Mouse (Mus musculus): Measurements from ENCODE around the gene Gm28053. TPM values are rescaled to one million over a fixed set of nuclear protein-coding genes. Genes with fewer than 3 reads are reported as not detected.

Gene Gm28053
- polyA plus RNA-seq, 1 experiment from 2014 or later = 0.70 TPM

DNA sequence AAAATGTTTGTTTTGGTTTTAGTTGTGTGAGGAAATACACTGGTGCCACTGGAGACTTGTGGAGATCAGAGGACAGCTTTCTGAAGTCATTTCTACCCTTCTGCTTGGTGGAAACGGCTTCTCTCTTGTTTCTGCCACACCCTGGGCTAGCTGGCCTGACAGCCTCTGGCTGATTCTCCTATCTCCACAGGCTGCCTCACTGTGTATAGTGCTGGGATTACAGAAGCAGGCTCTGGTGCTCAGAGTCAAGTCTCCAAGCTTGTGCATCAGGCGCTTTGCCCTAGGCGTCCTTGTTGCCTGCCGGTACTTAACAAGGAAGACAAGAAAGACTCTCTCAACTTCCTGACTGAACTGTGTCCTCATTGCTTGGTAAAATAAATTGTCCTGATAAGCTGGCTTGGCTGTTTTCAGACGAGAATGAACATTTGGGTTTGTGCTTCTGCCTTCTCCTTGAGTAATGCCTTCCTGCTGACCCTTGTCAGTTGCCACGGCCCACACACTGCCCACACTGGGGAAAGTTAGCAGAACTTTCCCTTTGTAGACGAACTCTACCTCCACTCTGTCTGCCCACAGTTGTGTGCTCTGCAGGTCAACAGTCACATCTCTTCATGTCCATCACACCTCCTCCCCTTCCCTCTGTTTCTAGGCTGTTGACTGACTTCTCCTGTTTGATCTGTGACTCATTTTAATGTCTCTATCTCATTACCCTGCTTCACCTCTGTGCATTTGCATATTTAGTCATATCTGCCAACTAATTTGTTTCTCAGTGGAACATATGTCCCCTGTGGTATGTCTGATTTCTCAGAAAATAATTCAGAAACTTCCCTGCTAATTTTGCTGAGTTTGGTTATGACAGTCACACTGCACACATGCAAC, 28.9 kb downstream of the Gm28053 start:
- Histone ChIP-seq H3K27me3 (peaks cover 22% of the 10 kb centered on the region), H3K36me3 (ENCODE audit: poor library complexity, severe bottlenecking) (no peaks in the 10 kb centered on the region), H3K4me2 (no peak overlapping the region), H3K4me3 (no peak overlapping the region), H3K9ac (no peak overlapping the region), H3K9me3 (replicated peaks) (no peaks in the 10 kb centered on the region), H3K4me1 (peaks cover 7% of the 10 kb centered on the region; the same call in 1 of the 2 replicates), H3K27ac (no peak overlapping the region)
- 81% methylated on average over 7 of the region's 7 CpGs for WGBS
- ATAC-seq = no peak

DNA sequence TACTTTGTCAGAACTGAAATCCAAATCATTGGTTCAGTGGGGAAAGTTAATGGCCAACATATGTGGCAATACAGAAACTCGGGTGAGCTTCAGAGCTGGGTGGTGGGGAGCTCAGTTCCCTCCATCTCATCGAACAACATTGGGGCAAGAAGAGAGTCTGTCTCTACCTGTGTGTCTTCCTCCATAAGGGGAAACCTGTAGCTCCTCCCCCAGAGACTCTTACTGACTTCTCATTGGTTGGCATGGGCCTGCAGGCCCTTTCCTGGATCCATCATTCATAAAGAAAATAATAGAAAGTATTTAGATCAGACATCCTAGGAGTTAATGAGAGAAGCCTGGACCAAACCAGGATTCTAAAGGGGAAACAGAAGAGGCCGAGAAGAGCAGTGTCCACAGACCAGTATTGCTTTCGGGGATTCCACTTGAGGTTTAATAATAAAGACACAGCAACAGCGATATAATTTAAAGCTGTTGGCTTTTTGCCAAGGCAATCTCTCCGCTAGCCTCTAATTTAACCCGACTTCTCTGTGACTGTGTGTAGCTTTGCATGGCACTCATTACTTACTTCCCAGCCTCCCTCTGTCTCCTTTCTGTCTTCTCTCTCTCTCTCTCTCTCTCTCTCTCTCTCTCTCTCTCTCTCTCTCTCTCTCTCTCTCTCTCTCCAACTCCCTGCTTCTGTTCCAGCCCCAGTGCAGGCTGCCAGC, 45.3 kb downstream of the Gm28053 start:
- 0 out of 2 replicates have a peak, but pooled peaks cover 4% of the 10 kb centered on the region for H3K9me3 ChIP-seq (replicated peaks)
- H3K9ac ChIP-seq = no peak overlapping the region
- no peak overlapping the region for H3K4me3 ChIP-seq
- H3K4me2 ChIP-seq = no peak overlapping the region
- no peak for ATAC-seq
- no peaks in the 10 kb centered on the region for H3K36me3 ChIP-seq (ENCODE audit: poor library complexity, severe bottlenecking)
- WGBS = 66% methylated on average over 7 of the region's 7 CpGs
- H3K4me1 ChIP-seq = no peaks in the 10 kb centered on the region
- H3K27ac ChIP-seq = no peak overlapping the region
- H3K27me3 ChIP-seq = no peaks in the 10 kb centered on the region

DNA sequence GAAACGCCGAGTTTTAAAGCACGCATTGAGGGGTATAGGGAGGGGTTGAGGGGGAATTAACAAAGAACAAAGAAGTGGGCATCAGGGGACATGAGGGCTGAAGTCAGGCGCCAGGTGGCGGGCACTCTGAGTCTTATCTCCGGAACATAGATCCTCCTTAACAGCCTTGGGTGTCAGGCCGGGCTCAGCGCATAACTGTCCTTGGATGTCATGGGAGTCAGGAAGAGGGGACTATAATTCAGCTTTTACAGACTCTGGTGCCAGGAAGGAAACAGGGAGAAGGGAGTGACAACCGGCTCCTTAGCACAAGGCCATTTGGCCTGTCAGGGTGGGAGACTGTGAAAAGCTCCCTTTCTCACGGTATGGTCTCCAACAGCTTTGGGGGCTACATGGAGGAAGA, 46.1 kb downstream of the Gm28053 start:
- ATAC-seq = no peak
- Histone ChIP-seq H3K4me2 (no peak overlapping the region), H3K36me3 (ENCODE audit: poor library complexity, severe bottlenecking) (no peaks in the 10 kb centered on the region), H3K27ac (no peak overlapping the region), H3K9ac (no peak overlapping the region), H3K4me3 (no peak overlapping the region), H3K4me1 (no peaks in the 10 kb centered on the region), H3K9me3 (replicated peaks) (0 out of 2 replicates have a peak, but pooled peaks cover 4% of the 10 kb centered on the region), H3K27me3 (no peaks in the 10 kb centered on the region)
- 96% methylated on average over 10 of the region's 10 CpGs for WGBS

DNA sequence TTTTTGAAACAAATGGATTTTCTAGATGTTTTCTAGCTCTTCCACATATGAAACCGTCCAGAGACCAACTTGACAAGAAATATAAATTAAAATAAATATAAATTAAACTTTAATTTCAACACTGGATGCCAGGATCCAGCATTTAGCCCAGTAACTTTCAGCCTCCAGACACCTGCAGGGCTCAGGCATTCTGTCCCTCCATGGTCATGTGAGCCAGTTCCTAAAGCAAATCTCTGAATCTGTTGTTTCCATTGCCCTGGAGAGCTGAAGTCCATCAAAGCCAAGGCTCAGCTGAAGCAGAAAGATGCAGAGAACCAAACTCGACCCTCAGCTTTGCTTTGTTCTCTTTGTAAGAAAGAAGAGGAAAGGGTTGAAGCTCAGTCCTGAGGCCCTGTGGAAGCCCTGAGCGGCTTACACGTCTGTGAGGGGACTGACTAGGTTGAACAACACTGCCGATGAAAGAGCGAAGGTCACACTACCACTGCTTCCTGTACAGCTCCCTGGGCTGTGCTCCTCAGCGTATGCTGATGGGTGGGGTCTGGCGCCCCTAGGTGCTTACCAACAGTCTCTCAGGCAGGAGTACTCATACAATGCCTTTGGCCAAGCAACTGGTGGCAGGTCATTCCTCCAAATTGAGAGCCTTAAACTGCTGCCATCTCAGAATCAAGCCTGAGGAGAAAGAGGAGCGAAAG, 49.9 kb downstream of the Gm28053 start:
- H3K27ac ChIP-seq = no peak overlapping the region
- no peaks in the 10 kb centered on the region for H3K27me3 ChIP-seq
- H3K4me2 ChIP-seq = no peak overlapping the region
- 73% methylated on average over 9 of the region's 9 CpGs for WGBS
- no peak overlapping the region for H3K9ac ChIP-seq
- no peaks in the 10 kb centered on the region for H3K36me3 ChIP-seq (ENCODE audit: poor library complexity, severe bottlenecking)
- ATAC-seq = no peak
- H3K4me1 ChIP-seq = no peaks in the 10 kb centered on the region
- 0 out of 2 replicates have a peak, but pooled peaks cover 4% of the 10 kb centered on the region for H3K9me3 ChIP-seq (replicated peaks)
- no peak overlapping the region for H3K4me3 ChIP-seq

DNA sequence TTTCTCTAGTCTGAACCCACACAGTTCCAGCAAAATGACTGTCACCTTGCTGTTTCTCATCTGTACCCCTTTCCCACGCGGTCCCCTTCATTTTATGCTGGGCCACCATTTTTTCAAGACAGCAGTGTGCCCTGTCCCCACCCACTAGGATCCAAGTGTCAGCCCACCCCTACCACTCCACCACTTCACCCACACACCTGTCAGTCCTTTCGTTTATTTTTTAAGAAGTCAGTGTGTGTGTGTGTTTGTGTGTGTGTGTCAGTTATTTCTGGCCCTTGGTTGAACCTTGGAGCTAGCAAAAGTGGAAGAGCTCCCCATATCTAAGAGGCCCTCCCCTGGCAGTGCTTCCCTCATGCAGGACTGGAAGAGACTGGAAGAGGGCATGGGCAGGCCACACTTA, 50.5 kb downstream of the Gm28053 start:
- H3K9me3 ChIP-seq (replicated peaks) = 0 out of 2 replicates have a peak, but pooled peaks cover 4% of the 10 kb centered on the region
- WGBS = 93% methylated on average over 3 of the region's 3 CpGs
- no peak overlapping the region for H3K9ac ChIP-seq
- H3K36me3 ChIP-seq (ENCODE audit: poor library complexity, severe bottlenecking) = no peaks in the 10 kb centered on the region
- H3K27me3 ChIP-seq = no peaks in the 10 kb centered on the region
- no peaks in the 10 kb centered on the region for H3K4me1 ChIP-seq
- no peak overlapping the region for H3K27ac ChIP-seq
- no peak overlapping the region for H3K4me3 ChIP-seq
- no peak overlapping the region for H3K4me2 ChIP-seq
- no peak for ATAC-seq

DNA sequence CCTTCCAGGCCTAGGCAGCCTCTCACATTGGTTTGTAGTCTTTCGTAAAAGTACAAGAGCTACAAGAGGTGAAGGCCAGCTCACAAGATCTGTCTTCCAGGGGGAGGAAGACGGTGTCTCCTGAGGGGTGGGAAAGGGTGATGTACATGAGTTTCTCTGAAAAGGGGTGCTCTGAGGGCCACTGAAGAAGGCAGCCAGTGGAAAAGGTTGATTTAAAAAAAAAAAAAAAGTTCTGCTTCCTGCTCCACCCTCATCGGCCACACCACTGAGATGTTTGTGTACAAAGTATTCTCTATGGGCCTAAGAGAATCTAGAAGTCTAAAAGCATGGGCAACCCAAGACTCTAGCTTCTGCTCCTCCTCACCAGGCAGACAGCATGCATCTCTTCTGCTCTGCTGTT, 52.3 kb downstream of the Gm28053 start, which contains the start of gene Gimap3:
TSS of gene Gimap3 (minus strand) at position 156 of the 400 bp plus-strand sequence.
- H3K4me3 ChIP-seq = no peak within 1 kb of the TSS
- ATAC-seq = no peak
- no peak within 1 kb of the TSS for H3K9ac ChIP-seq
- H3K4me2 ChIP-seq = no peak within 1 kb of the TSS
- no peaks in the 10 kb centered on the region for H3K4me1 ChIP-seq
- H3K9me3 ChIP-seq (replicated peaks) = no peaks in the 10 kb centered on the region
- no peaks in the 10 kb centered on the region for H3K27me3 ChIP-seq
- H3K27ac ChIP-seq = no peak within 1 kb of the TSS
- 92% methylated on average over 3 of the region's 3 CpGs for WGBS
- H3K36me3 ChIP-seq (ENCODE audit: poor library complexity, severe bottlenecking) = no peaks in the 10 kb centered on the region

DNA sequence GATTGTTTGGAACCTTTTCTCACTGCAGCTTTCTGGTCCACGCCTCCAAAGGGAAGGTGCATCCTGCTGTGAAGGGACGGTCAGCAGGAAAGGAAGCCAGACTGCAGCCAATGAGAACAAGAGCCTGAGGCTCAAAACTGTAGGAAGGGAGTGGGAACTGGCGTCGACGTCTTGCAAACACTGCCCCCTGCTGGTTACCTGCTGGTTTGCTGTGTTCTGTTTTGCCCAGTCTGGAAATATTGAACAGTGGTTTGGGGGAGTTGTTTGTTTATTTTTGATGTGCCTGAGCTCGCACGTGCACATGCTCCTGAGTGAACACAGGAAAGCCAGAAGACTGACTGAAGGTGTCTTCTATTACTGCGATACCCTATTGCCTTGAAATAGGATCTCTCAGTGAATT, 53.6 kb downstream of the Gm28053 start:
- no peak overlapping the region for H3K27ac ChIP-seq
- WGBS = 9% methylated on average over 8 of the region's 8 CpGs
- ATAC-seq = peak; percentile 55; the same call in 1 of the 2 replicates

DNA sequence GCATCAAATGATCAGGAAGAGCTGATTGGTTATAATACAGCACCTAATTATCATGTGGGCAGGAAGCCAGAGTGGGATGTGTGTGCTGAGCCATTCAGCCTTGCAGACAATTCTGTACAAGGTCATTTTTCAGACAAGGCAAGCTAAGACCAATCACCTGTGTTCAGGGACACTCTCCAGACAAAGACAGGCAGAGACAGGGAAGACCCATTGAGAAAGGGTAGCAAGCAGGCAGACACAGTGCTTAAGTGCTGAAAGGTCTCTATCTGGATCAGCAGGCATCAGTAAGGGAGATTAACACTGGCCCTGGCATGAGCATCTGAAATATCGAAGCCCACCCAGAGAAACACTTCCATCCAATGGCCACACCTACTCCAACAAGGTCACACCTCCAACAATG, 66.0 kb downstream of the Gm28053 start:
- WGBS = 96% methylated on average over 1 of the region's 1 CpGs
- H3K27me3 ChIP-seq = no peaks in the 10 kb centered on the region
- H3K4me2 ChIP-seq = no peak overlapping the region
- H3K9ac ChIP-seq = no peak overlapping the region
- H3K36me3 ChIP-seq (ENCODE audit: poor library complexity, severe bottlenecking) = no peaks in the 10 kb centered on the region
- H3K4me3 ChIP-seq = no peak overlapping the region
- H3K4me1 ChIP-seq = no peaks in the 10 kb centered on the region
- no peak overlapping the region for H3K27ac ChIP-seq
- ATAC-seq = no peak
- no peaks in the 10 kb centered on the region; the same call in 1 of the 2 replicates for H3K9me3 ChIP-seq (replicated peaks)

More for the DNA sequence above, 53.6 kb downstream of the Gm28053 start:
- no peak overlapping the region for H3K4me3 ChIP-seq
- no peaks in the 10 kb centered on the region for H3K36me3 ChIP-seq (ENCODE audit: poor library complexity, severe bottlenecking)
- no peak overlapping the region for H3K4me2 ChIP-seq
- H3K4me1 ChIP-seq = no peaks in the 10 kb centered on the region
- no peaks in the 10 kb centered on the region for H3K27me3 ChIP-seq
- H3K9ac ChIP-seq = no peak overlapping the region
- no peaks in the 10 kb centered on the region for H3K9me3 ChIP-seq (replicated peaks)

DNA sequence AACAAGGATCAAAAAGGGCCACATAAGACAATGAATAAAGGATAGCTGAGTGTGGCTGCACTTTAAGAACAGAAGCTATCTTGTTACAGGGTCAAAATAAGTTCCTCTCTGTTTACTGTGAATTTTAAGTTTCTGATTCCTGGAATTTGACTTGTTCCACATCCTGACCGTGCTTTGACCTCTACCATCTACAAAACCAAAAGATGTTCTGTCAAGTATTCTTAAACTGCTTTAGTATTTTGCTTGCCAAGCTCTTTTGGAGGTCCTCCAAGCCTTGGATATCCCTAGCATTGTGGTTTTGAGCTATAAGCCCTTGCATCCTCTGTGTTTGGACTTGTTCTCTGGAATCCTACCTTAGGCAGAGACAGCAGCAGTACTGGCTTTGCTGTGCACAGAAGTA, 66.8 kb downstream of the Gm28053 start:
- Histone ChIP-seq H3K36me3 (ENCODE audit: poor library complexity, severe bottlenecking) (no peaks in the 10 kb centered on the region), H3K4me1 (no peaks in the 10 kb centered on the region), H3K27me3 (no peaks in the 10 kb centered on the region), H3K9ac (no peak overlapping the region), H3K27ac (no peak overlapping the region), H3K4me3 (no peak overlapping the region), H3K9me3 (replicated peaks) (no peaks in the 10 kb centered on the region), H3K4me2 (no peak overlapping the region)
- 65% methylated on average over 1 of the region's 1 CpGs for WGBS
- ATAC-seq = no peak

DNA sequence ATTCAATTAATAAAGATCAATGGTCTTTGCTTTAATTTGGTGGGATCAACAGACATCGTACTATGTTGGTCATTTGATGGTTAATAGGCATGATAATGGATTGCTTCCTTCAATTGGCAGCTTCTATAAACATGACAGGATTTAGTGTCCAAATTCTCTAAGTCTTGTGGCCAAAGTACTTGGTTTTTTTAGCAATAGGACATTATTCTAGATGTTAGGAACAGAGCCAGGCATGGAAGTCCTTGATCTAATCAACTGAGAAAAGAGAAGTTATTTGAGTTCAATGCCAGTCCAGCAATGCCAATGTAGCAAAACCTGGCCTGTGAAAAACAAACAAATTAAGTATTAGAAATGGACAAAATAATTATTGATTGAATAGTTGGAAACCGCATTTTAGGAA, 67.2 kb downstream of the Gm28053 start:
- WGBS = 83% methylated on average over 2 of the region's 2 CpGs
- no peaks in the 10 kb centered on the region for H3K9me3 ChIP-seq (replicated peaks)
- no peak overlapping the region for H3K9ac ChIP-seq
- H3K27me3 ChIP-seq = no peaks in the 10 kb centered on the region
- no peak overlapping the region for H3K4me2 ChIP-seq
- no peak overlapping the region for H3K27ac ChIP-seq
- no peaks in the 10 kb centered on the region for H3K4me1 ChIP-seq
- no peak for ATAC-seq
- H3K36me3 ChIP-seq (ENCODE audit: poor library complexity, severe bottlenecking) = no peaks in the 10 kb centered on the region
- no peak overlapping the region for H3K4me3 ChIP-seq

DNA sequence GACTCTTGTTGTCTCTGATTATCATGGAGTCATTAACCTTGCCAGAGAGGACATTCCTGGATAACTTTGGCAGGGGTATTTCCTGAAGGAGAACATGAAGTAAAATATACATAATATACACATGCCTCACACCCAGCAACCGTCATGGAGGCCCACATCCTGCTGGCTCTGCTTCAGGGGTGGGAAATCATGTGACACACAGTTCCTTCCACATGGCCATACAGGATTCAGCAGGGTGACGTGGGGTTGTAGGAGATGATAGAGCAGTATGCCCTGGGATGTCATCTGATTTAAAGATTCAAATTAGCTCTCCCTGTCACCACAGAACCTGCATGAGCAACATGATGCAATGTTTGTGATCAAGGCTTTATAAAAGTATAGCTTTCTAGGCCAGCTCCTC, 69.5 kb downstream of the Gm28053 start:
- no peak overlapping the region for H3K4me3 ChIP-seq
- H3K4me1 ChIP-seq = no peaks in the 10 kb centered on the region
- no peak for ATAC-seq
- H3K27me3 ChIP-seq = no peaks in the 10 kb centered on the region
- H3K4me2 ChIP-seq = no peak overlapping the region
- no peak overlapping the region for H3K9ac ChIP-seq
- WGBS = 90% methylated on average over 2 of the region's 2 CpGs
- no peak overlapping the region for H3K27ac ChIP-seq
- no peaks in the 10 kb centered on the region for H3K36me3 ChIP-seq (ENCODE audit: poor library complexity, severe bottlenecking)
- H3K9me3 ChIP-seq (replicated peaks) = no peaks in the 10 kb centered on the region

DNA sequence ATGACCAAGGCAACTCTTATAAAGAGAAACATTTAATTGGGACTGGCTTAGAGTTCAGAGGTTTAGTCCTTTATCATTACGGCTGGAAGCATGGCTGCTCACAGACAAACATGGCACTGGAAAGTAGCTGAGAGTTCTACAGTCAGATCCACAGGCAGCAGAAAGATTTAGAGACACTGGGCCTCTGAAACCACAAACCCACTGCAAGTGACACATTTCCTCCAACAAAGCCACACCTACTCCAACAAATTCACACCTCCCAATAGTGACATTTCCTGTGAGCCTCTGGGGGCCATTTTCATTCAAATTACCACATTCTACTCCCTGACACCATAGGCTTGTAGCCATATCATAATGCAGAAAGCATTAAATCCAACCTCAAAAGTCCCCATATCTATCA, 83.5 kb downstream of the Gm28053 start:
- no peak for ATAC-seq
- no peaks in the 10 kb centered on the region for H3K4me1 ChIP-seq
- no peak overlapping the region for H3K9ac ChIP-seq
- WGBS = 91% methylated on average over 1 of the region's 1 CpGs
- H3K27me3 ChIP-seq = no peaks in the 10 kb centered on the region
- H3K27ac ChIP-seq = no peak overlapping the region
- no peaks in the 10 kb centered on the region for H3K36me3 ChIP-seq (ENCODE audit: poor library complexity, severe bottlenecking)
- no peak overlapping the region for H3K4me3 ChIP-seq
- H3K4me2 ChIP-seq = no peak overlapping the region
- no peaks in the 10 kb centered on the region; the same call in 1 of the 2 replicates for H3K9me3 ChIP-seq (replicated peaks)
